Mouse (Mus musculus) neutrophil, adult 5-6 weeks (primary cell): ENCODE results near the gene Nek2. TPM values are rescaled to one million over a fixed set of nuclear protein-coding genes. Genes with fewer than 3 reads are reported as not detected.

Experiments
- ATAC-seq: fragments of 151-379, 151-347 bp; 2 replicates; pipeline ENCODE4 v1.8.0; 2017; ENCODE audit warnings: mild to moderate bottlenecking, moderate TSS enrichment; ENCODE audit not compliant: insufficient number of reproducible peaks, poor library complexity, low FRiP score, severe bottlenecking; ENCODE audit errors: extremely low read depth
- total RNA-seq: library from RNA; stranded (forward); fragments of 200-1000 nt; gene quantifications from 2 replicates; pipeline ENCODE4 v1.2.3, GENCODE M21; 2017

Nek2 gene
- total RNA-seq, 1 experiment from 2014 or later, result 2.3 TPM

DNA sequence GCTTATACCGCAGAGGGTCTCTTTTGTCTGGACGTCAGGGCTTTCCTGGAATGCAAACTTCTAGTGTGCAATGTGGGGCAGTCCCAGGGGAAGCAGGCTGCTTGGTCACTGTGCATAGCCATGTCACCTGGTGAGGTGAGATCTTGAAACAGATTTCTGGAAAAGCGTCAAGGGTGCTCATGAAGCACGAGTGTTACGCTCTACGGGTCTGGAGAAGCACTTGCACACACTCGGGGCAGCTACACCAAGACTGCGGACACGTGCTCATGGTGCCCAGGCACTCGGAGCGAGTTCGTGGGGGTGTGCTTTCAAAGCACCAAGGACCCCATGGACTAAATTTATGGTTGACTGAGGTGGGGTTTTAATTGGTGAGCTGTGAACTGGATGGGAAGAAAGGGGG, 9.5 kb upstream of the Nek2 start:
- no peak for ATAC-seq

GRCm38 (mm10) chr1:191812949-191813691, 8.1 kb upstream of the Nek2 start:
- ATAC-seq, result peak; percentile 61

DNA sequence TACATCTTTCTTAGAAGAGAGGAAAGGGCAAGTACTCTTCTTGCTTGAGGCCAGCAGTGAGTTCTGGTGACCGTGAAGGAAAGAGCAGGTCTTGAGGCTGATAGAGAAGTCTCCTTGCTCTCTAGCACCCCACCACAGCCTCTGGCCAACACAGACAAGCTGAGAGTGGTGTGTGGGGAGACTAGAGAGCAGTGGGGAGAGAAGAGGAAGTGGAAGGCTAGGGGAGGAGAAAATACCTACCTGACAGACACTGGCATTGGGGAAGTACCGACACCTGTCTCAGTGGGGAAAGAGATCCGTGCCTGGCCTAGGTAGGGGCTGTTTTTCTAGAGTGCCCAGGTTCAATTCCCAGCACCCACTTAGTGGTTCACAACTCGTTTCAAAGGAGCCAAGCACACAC, 7.0 kb upstream of the Nek2 start:
- ATAC-seq, result peak; percentile 81

DNA sequence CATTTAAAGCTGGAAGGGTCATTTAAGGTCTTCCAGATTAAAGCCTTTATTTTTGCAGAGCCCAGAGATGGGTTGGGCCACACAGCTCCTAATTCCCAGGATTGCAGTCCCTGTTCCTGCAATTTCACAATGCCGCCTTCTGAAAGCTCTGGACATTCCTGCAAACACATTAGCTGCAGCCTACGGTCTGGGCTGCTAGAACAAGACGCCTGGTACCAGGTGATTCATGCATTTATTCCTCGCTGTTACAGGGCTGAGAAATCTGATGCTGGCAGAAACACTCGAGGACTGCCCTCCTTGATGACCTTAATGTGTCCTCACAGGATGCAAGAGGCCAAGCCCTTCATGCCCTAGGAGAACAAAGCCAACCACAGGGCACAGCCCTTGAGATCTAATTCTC, 6.3 kb upstream of the Nek2 start:
- no peak for ATAC-seq

- no peak for ATAC-seq
Observed at GRCm38 (mm10) chr1:191816596-191816995, 4.6 kb upstream of the Nek2 start.

- ATAC-seq, result peak; percentile 67
Observed at GRCm38 (mm10) chr1:191817418-191818144, 3.7 kb upstream of the Nek2 start.

- ATAC-seq, result no peak
Observed at GRCm38 (mm10) chr1:191818145-191818631, 3.1 kb upstream of the Nek2 start.

GRCm38 (mm10) chr1:191819026-191819425, 2.2 kb upstream of the Nek2 start:
- ATAC-seq, result no peak

GRCm38 (mm10) chr1:191820951-191821325, 306 bp upstream of the Nek2 start:
- no peak for ATAC-seq

GRCm38 (mm10) chr1:191829124-191829523, 7.9 kb downstream of the Nek2 start:
- ATAC-seq, result peak; percentile 45; the same call in 1 of the 2 replicates

DNA sequence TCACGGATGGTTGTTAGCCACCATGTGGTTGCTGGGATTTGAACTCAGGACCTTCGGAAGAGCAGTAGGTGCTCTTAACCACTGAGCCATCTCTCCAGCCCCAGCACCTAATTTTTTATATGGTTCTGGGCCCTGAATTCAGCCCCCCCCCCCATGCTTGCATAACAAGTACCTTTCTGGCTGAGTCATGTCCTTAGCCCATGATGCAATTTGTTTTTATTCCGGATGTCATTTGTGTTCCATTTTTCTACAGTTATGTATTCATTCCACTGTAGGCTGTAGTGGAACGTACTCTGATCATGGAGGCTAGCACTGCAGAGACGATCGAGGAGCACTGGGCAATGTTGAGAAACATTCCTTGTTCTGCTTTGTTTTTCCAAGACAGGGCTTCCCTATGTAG, 12.2 kb downstream of the Nek2 start:
- no peak for ATAC-seq

DNA sequence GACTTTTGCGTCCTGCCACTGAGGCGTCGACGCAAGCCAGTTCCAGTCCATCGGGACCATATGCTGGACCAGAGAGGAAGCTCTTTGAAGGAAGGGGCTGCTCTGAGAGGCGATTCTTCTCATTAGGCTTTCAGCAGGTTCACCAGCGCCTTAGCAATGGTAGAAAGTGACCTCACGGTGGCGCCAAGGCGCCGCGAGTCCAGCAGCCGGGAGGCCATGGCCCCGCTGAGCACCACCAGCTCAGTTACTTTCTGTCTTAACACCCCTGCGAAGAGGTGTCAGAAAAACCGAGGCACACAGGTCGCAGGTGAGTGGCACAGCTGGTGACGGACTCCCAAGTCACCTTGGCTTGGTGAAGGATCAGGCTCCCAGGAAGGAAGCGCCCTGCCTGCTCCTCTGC, 13.6 kb downstream of the Nek2 start:
- peak; percentile 82 for ATAC-seq

- no peak for ATAC-seq
Observed at GRCm38 (mm10) chr1:191836318-191836985, 15.2 kb downstream of the Nek2 start.

- ATAC-seq, result no peak
Observed at GRCm38 (mm10) chr1:191837691-191838090, 16.4 kb downstream of the Nek2 start.

- ATAC-seq, result no peak
Observed at GRCm38 (mm10) chr1:191838994-191839741, 17.9 kb downstream of the Nek2 start.

DNA sequence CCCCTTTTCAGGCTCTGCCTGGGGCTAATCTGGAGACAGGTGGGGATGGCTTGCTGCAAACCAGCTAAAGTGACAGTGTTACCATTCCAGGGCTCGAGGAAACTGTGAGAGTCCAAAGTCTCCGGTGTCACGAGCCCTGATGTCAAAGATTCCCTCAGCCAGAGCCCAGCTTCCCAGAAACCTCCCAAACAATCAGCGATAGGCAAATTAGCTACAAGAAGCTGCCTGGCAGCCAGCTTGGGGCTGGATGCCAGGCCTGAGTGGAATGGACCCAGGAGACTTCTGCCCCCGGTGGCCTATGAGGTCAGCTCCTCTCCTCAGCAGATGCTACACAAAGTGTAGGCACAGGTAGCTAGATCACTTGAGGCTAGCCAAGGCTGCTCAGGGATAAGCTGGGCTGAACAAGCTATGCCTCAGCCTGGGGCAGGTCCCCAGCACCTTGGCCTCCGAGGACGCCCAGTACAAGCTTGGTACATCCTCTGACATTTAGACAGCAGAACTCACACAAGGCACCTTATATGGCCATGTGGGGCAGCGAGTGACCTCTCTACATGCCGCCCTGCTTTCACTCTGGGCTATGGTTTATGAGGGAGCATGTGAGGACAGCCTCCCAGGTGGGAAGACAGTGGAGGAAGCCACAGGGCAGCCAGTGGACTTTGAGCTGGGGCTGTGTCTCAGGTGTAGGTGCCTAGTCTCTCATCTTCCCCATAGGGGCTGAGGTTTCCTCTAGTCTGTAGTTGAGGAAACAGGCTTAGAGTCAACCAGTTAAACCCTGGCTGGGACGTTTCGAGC, 19.7 kb downstream of the Nek2 start:
- ATAC-seq, result no peak

- no peak for ATAC-seq
Observed at GRCm38 (mm10) chr1:191842247-191842646, 21.0 kb downstream of the Nek2 start.

DNA sequence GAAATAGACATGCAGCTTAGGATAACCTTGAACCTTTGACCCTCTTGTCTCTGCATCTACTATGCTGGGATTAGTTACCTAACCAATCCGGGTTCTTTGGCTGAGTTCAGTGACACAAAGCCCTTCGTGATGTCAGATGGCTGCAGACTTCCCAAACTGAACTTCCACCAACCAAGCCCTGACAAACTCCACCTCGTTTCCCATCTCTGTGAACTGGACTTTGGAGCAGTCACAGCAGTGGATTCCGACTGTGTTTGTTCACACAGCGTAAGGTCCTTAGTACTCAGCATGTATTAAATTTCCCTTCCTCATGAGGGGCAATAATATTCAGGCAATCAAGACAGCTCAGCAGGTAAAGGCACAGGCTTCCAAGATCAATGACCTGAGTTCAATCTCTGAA, 25.4 kb downstream of the Nek2 start:
- no peak for ATAC-seq
